Mouse (Mus musculus): ENCODE measurements around the gene Dscam.

Gene Dscam

GRCm38 (mm10) chr16:96684581-96684980, 486.0 kb downstream of the Dscam start:
- no peak for ATAC-seq (ENCODE audit: insufficient number of reproducible peaks, low FRiP score, low TSS enrichment)

GRCm38 (mm10) chr16:96682289-96682972, 488.1 kb downstream of the Dscam start:
- ATAC-seq (ENCODE audit: insufficient number of reproducible peaks, low FRiP score, low TSS enrichment), result no peak

- no peak for ATAC-seq (ENCODE audit: insufficient number of reproducible peaks, low FRiP score, low TSS enrichment)
Measured at GRCm38 (mm10) chr16:96679981-96680380, 490.6 kb downstream of the Dscam start.

- ATAC-seq (ENCODE audit: insufficient number of reproducible peaks, low FRiP score, low TSS enrichment), result no peak
Measured at GRCm38 (mm10) chr16:96677471-96677870, 493.1 kb downstream of the Dscam start.

- no peak for ATAC-seq (ENCODE audit: insufficient number of reproducible peaks, low FRiP score, low TSS enrichment)
Measured at GRCm38 (mm10) chr16:96676663-96677062, 493.9 kb downstream of the Dscam start.

GRCm38 (mm10) chr16:96673191-96673847, 497.2 kb downstream of the Dscam start:
- ATAC-seq (ENCODE audit: insufficient number of reproducible peaks, low FRiP score, low TSS enrichment), result no peak

- no peak for ATAC-seq (ENCODE audit: insufficient number of reproducible peaks, low FRiP score, low TSS enrichment)
Measured at GRCm38 (mm10) chr16:96671603-96672374, 498.8 kb downstream of the Dscam start.

- ATAC-seq (ENCODE audit: insufficient number of reproducible peaks, low FRiP score, low TSS enrichment), result no peak
Measured at GRCm38 (mm10) chr16:96669706-96670105, 500.8 kb downstream of the Dscam start.

- no peak for ATAC-seq (ENCODE audit: insufficient number of reproducible peaks, low FRiP score, low TSS enrichment)
Measured at GRCm38 (mm10) chr16:96668478-96668877, 502.1 kb downstream of the Dscam start.

- no peak for ATAC-seq (ENCODE audit: insufficient number of reproducible peaks, low FRiP score, low TSS enrichment)
Measured at GRCm38 (mm10) chr16:96661073-96661472, 509.5 kb downstream of the Dscam start.

- no peak for ATAC-seq (ENCODE audit: insufficient number of reproducible peaks, low FRiP score, low TSS enrichment)
Measured at GRCm38 (mm10) chr16:96659275-96659674, 511.3 kb downstream of the Dscam start.

- ATAC-seq (ENCODE audit: insufficient number of reproducible peaks, low FRiP score, low TSS enrichment), result no peak
Measured at GRCm38 (mm10) chr16:96655548-96655947, 515.0 kb downstream of the Dscam start.

GRCm38 (mm10) chr16:96654054-96654453, 516.5 kb downstream of the Dscam start:
- ATAC-seq (ENCODE audit: insufficient number of reproducible peaks, low FRiP score, low TSS enrichment), result no peak

GRCm38 (mm10) chr16:96651444-96651843, 519.1 kb downstream of the Dscam start:
- ATAC-seq (ENCODE audit: insufficient number of reproducible peaks, low FRiP score, low TSS enrichment), result no peak

- ATAC-seq (ENCODE audit: insufficient number of reproducible peaks, low FRiP score, low TSS enrichment), result no peak
Measured at GRCm38 (mm10) chr16:96640101-96640500, 530.5 kb downstream of the Dscam start.

- ATAC-seq (ENCODE audit: insufficient number of reproducible peaks, low FRiP score, low TSS enrichment), result no peak
Measured at GRCm38 (mm10) chr16:96635916-96636315, 534.6 kb downstream of the Dscam start.

GRCm38 (mm10) chr16:96634791-96635143, 535.8 kb downstream of the Dscam start:
- ATAC-seq (ENCODE audit: insufficient number of reproducible peaks, low FRiP score, low TSS enrichment), result no peak

- ATAC-seq (ENCODE audit: insufficient number of reproducible peaks, low FRiP score, low TSS enrichment), result no peak
Measured at GRCm38 (mm10) chr16:96634097-96634790, 536.3 kb downstream of the Dscam start.

GRCm38 (mm10) chr16:96630241-96630640, 540.3 kb downstream of the Dscam start:
- ATAC-seq (ENCODE audit: insufficient number of reproducible peaks, low FRiP score, low TSS enrichment), result no peak

- ATAC-seq (ENCODE audit: insufficient number of reproducible peaks, low FRiP score, low TSS enrichment), result no peak
Measured at GRCm38 (mm10) chr16:96629623-96630022, 540.9 kb downstream of the Dscam start.

GRCm38 (mm10) chr16:96625468-96625867, 545.1 kb downstream of the Dscam start:
- no peak for ATAC-seq (ENCODE audit: insufficient number of reproducible peaks, low FRiP score, low TSS enrichment)

All from cerebellum, adult (tissue).